Mouse (Mus musculus) liver, embryonic 14.5 days (tissue): ENCODE results near the gene Kif26b.

Experiments used
- CTCF ChIP-seq: IDR thresholded peaks from 2 replicates; pipeline ENCODE4 v1.5.1; 2016; ENCODE audit warnings: antibody characterized with exemption, low read depth, control low read depth
- EP300 ChIP-seq: IDR thresholded peaks from 2 replicates; pipeline ENCODE4 v1.6.1; 2016; ENCODE audit warnings: antibody characterized with exemption, low read depth

DNA sequence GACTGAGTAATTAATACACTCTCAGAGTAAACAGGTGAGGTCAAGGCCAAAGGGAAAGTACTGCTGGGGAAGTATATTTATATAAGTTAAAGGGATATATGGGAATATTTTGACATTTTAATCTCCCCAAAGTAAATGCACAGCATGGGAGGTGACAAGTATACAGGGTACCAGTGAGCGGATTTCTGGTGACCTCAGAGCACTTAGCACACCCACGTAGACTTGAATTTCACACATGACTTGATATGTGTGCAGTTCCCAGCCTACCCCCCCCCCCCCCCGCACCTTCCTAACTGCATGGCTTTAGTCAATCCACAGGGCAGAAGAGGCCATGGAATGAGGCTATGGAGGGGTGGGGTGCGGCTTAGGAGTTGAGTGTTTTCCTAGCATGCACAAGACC lies 35.9 kb downstream of the Kif26b start:
- no peak for TF ChIP-seq CTCF
- TF ChIP-seq EP300 = no peak
